Mouse (Mus musculus): Measurements from ENCODE around the gene Itpa.

Itpa gene

GRCm38 (mm10) chr2:130667559-130667958 lies at the start of gene Itpa:
Gene Itpa (plus strand): TSS chr2:130667610.
- Histone ChIP-seq H3K9me3 (ENCODE audit: low read length) (no peaks in the 10 kb centered on the region), H3K27me3 (ENCODE audit: insufficient read depth, low read length) (no peaks in the 10 kb centered on the region), H3K4me3 (replicated peaks; ENCODE audit: low read length) (peak within 1 kb of the TSS; percentile 95), H3K4me1 (replicated peaks; ENCODE audit: low read depth, low read length) (peaks cover 60% of the 10 kb centered on the region), H3K36me3 (ENCODE audit: insufficient read depth, low read length) (peaks cover 40% of the 10 kb centered on the region)
- TF ChIP-seq NANOG (IDR thresholded peaks at IDR 0.05; ENCODE audit: borderline replicate concordance, low read length) (no peak), POU5F1 (IDR thresholded peaks at IDR 0.05; ENCODE audit: borderline replicate concordance, low read length) (no peak), CTCF (conservative IDR thresholded peaks at IDR 0.05; ENCODE audit: low read length) (no peak)

- Histone ChIP-seq H3K4me1 (replicated peaks; ENCODE audit: low read depth, low read length) (peaks cover 15% of the 10 kb centered on the region; the same call in 1 of the 2 replicates), H3K36me3 (ENCODE audit: insufficient read depth, low read length) (peaks cover 90% of the 10 kb centered on the region), H3K9me3 (ENCODE audit: low read length) (no peaks in the 10 kb centered on the region), H3K4me3 (replicated peaks; ENCODE audit: low read length) (no peak overlapping the region), H3K27me3 (ENCODE audit: insufficient read depth, low read length) (no peaks in the 10 kb centered on the region)
- TF ChIP-seq NANOG (IDR thresholded peaks at IDR 0.05; ENCODE audit: borderline replicate concordance, low read length) (no peak), CTCF (conservative IDR thresholded peaks at IDR 0.05; ENCODE audit: low read length) (no peak), POU5F1 (IDR thresholded peaks at IDR 0.05; ENCODE audit: borderline replicate concordance, low read length) (no peak)
These were observed 48.4 kb upstream of the Itpa start for GRCm38 (mm10) chr2:130618972-130619371.

- TF ChIP-seq POU5F1 (IDR thresholded peaks at IDR 0.05; ENCODE audit: borderline replicate concordance, low read length) (no peak), CTCF (conservative IDR thresholded peaks at IDR 0.05; ENCODE audit: low read length) (peak; percentile 69), NANOG (IDR thresholded peaks at IDR 0.05; ENCODE audit: borderline replicate concordance, low read length) (no peak)
- peaks cover 70% of the 10 kb centered on the region for H3K4me1 ChIP-seq (replicated peaks; ENCODE audit: low read depth, low read length)
- H3K4me3 ChIP-seq (replicated peaks; ENCODE audit: low read length), result peak overlapping the region; percentile 98
- peaks cover 47% of the 10 kb centered on the region for H3K36me3 ChIP-seq (ENCODE audit: insufficient read depth, low read length)
- H3K27me3 ChIP-seq (ENCODE audit: insufficient read depth, low read length), result no peaks in the 10 kb centered on the region
- H3K9me3 ChIP-seq (ENCODE audit: low read length), result no peaks in the 10 kb centered on the region
These were observed 39.0 kb upstream of the Itpa start for GRCm38 (mm10) chr2:130628424-130628823.

GRCm38 (mm10) chr2:130629080-130629838 lies 38.2 kb upstream of the Itpa start:
- H3K9me3 ChIP-seq (ENCODE audit: low read length), result no peaks in the 10 kb centered on the region
- H3K36me3 ChIP-seq (ENCODE audit: insufficient read depth, low read length), result peaks cover 39% of the 10 kb centered on the region
- H3K4me1 ChIP-seq (replicated peaks; ENCODE audit: low read depth, low read length), result peaks cover 78% of the 10 kb centered on the region
- peaks cover 8% of the 10 kb centered on the region for H3K27me3 ChIP-seq (ENCODE audit: insufficient read depth, low read length)
- no peak for TF ChIP-seq POU5F1 (IDR thresholded peaks at IDR 0.05; ENCODE audit: borderline replicate concordance, low read length)
- no peak for TF ChIP-seq CTCF (conservative IDR thresholded peaks at IDR 0.05; ENCODE audit: low read length)
- TF ChIP-seq NANOG (IDR thresholded peaks at IDR 0.05; ENCODE audit: borderline replicate concordance, low read length), result no peak
- H3K4me3 ChIP-seq (replicated peaks; ENCODE audit: low read length), result peak overlapping the region; percentile 98

- TF ChIP-seq POU5F1 (IDR thresholded peaks at IDR 0.05; ENCODE audit: borderline replicate concordance, low read length) (no peak), CTCF (conservative IDR thresholded peaks at IDR 0.05; ENCODE audit: low read length) (no peak), NANOG (IDR thresholded peaks at IDR 0.05; ENCODE audit: borderline replicate concordance, low read length) (no peak)
- H3K36me3 ChIP-seq (ENCODE audit: insufficient read depth, low read length), result peaks cover 35% of the 10 kb centered on the region
- peaks cover 13% of the 10 kb centered on the region for H3K27me3 ChIP-seq (ENCODE audit: insufficient read depth, low read length)
- peak within 1 kb of the TSS; percentile 98 for H3K4me3 ChIP-seq (replicated peaks; ENCODE audit: low read length)
- H3K9me3 ChIP-seq (ENCODE audit: low read length), result no peaks in the 10 kb centered on the region
- peaks cover 81% of the 10 kb centered on the region for H3K4me1 ChIP-seq (replicated peaks; ENCODE audit: low read depth, low read length)
These were observed 37.6 kb upstream of the Itpa start, which contains the start of the genes Fastkd5 and Ubox5 for GRCm38 (mm10) chr2:130629839-130630203. Gene Fastkd5 (minus strand): TSS chr2:130630027. Gene Ubox5 (minus strand): TSS chr2:130630038.

- H3K27me3 ChIP-seq (ENCODE audit: insufficient read depth, low read length), result peaks cover 39% of the 10 kb centered on the region
- H3K36me3 ChIP-seq (ENCODE audit: insufficient read depth, low read length), result peaks cover 9% of the 10 kb centered on the region
- no peaks in the 10 kb centered on the region for H3K9me3 ChIP-seq (ENCODE audit: low read length)
- H3K4me3 ChIP-seq (replicated peaks; ENCODE audit: low read length), result no peak overlapping the region
- peaks cover 85% of the 10 kb centered on the region for H3K4me1 ChIP-seq (replicated peaks; ENCODE audit: low read depth, low read length)
- TF ChIP-seq NANOG (IDR thresholded peaks at IDR 0.05; ENCODE audit: borderline replicate concordance, low read length), result no peak
- TF ChIP-seq CTCF (conservative IDR thresholded peaks at IDR 0.05; ENCODE audit: low read length), result no peak
- TF ChIP-seq POU5F1 (IDR thresholded peaks at IDR 0.05; ENCODE audit: borderline replicate concordance, low read length), result no peak
These were observed 35.0 kb upstream of the Itpa start for GRCm38 (mm10) chr2:130632416-130632815.

GRCm38 (mm10) chr2:130632887-130633675 lies 34.3 kb upstream of the Itpa start:
- peaks cover 85% of the 10 kb centered on the region for H3K4me1 ChIP-seq (replicated peaks; ENCODE audit: low read depth, low read length)
- peaks cover 2% of the 10 kb centered on the region; the same call in 1 of the 2 replicates for H3K36me3 ChIP-seq (ENCODE audit: insufficient read depth, low read length)
- H3K9me3 ChIP-seq (ENCODE audit: low read length), result no peaks in the 10 kb centered on the region
- peak overlapping the region; percentile 75 for H3K4me3 ChIP-seq (replicated peaks; ENCODE audit: low read length)
- peaks cover 46% of the 10 kb centered on the region for H3K27me3 ChIP-seq (ENCODE audit: insufficient read depth, low read length)
- TF ChIP-seq CTCF (conservative IDR thresholded peaks at IDR 0.05; ENCODE audit: low read length), result no peak
- TF ChIP-seq NANOG (IDR thresholded peaks at IDR 0.05; ENCODE audit: borderline replicate concordance, low read length), result peak; percentile 58; the same call in 1 of the 2 replicates

GRCm38 (mm10) chr2:130634006-130634738 lies 33.2 kb upstream of the Itpa start:
- H3K4me3 ChIP-seq (replicated peaks; ENCODE audit: low read length), result peak overlapping the region; percentile 75
- peaks cover 89% of the 10 kb centered on the region for H3K4me1 ChIP-seq (replicated peaks; ENCODE audit: low read depth, low read length)
- TF ChIP-seq NANOG (IDR thresholded peaks at IDR 0.05; ENCODE audit: borderline replicate concordance, low read length) (no peak), CTCF (conservative IDR thresholded peaks at IDR 0.05; ENCODE audit: low read length) (no peak), POU5F1 (IDR thresholded peaks at IDR 0.05; ENCODE audit: borderline replicate concordance, low read length) (no peak)
- no peaks in the 10 kb centered on the region for H3K36me3 ChIP-seq (ENCODE audit: insufficient read depth, low read length)
- H3K9me3 ChIP-seq (ENCODE audit: low read length), result no peaks in the 10 kb centered on the region
- peaks cover 55% of the 10 kb centered on the region for H3K27me3 ChIP-seq (ENCODE audit: insufficient read depth, low read length)

All from E14TG2a.4 (cell line).